Mouse (Mus musculus) kidney, adult 2 months (tissue): ENCODE data around the gene Gm10190. TPM values are rescaled to one million over a fixed set of nuclear protein-coding genes. Genes with fewer than 3 reads are reported as not detected.
"Not testable (repeated sequence)": the region's sequence is repeated elsewhere in the genome, so short reads cannot be mapped to it uniquely, and the experiment has no call there.

Source experiments
- DNase-seq: peaks from one replicate; pipeline ENCODE4 v3.0.0; 2021
- H3K27ac ChIP-seq: fragments of 200-500 bp; 2 replicates; pipeline ENCODE4 v1.5.1; 2012; ENCODE audit warnings: low read depth, low read length, control low read depth, inconsistent platforms; ENCODE audit not compliant: insufficient read depth
- H3K27me3 ChIP-seq: fragments of 200-500 bp; replicated peaks from 2 replicates; pipeline ENCODE4 v1.6.1; 2012; ENCODE audit warnings: mild to moderate bottlenecking, moderate library complexity, low read length, inconsistent platforms; ENCODE audit not compliant: control insufficient read depth, insufficient read depth
- H3K36me3 ChIP-seq: fragments of 200-500 bp; 2 replicates; pipeline ENCODE4 v1.6.1; 2012; ENCODE audit warnings: mild to moderate bottlenecking, moderate library complexity, low read length, inconsistent platforms; ENCODE audit not compliant: control insufficient read depth, insufficient read depth
- H3K4me1 ChIP-seq: fragments of 200-500 bp; 2 replicates; pipeline ENCODE4 v1.6.1; 2011; ENCODE audit warnings: low read length; ENCODE audit not compliant: control insufficient read depth, insufficient read depth
- H3K4me3 ChIP-seq: fragments of 200-500 bp; 2 replicates; pipeline ENCODE4 v1.5.1; 2011; ENCODE audit warnings: mild to moderate bottlenecking, low read depth, low read length, control low read depth; ENCODE audit not compliant: insufficient read depth
- CTCF ChIP-seq: fragments of 200-500 bp; conservative IDR thresholded peaks from 2 replicates; pipeline ENCODE4 v1.5.1; 2011; ENCODE audit warnings: low read depth, mild to moderate bottlenecking, control low read depth, low read length, moderate library complexity, mixed read lengths; ENCODE audit not compliant: insufficient read depth, insufficient read length
- POLR2A ChIP-seq: fragments of 200-500 bp; IDR thresholded peaks from one replicate; pipeline ENCODE4 v1.6.1; 2011; ENCODE audit warnings: low read depth, low read length, control low read depth
- WGBS: fragments of 180-500 bp; shearing (Covaris S2); methylation state at CpG from one replicate; pipeline ENCODE4 v1.1.7; 2018; 5-methylcytosine and 5-hydroxymethylcytosine counted together
- polyA plus RNA-seq: library from polyadenylated mRNA; depleted of rRNA; stranded (reverse); fragments of >200 nt; gene quantifications from 2 replicates; pipeline ENCODE4 v1.2.3, GENCODE M21; 2012

Gm10190 gene
- polyA plus RNA-seq, 1 experiment = not detected

GRCm38 (mm10) chr17:80390024-80390423 lies 16.7 kb upstream of the Gm10190 start:
- H3K36me3 ChIP-seq = no peaks in the 10 kb centered on the region
- H3K27ac ChIP-seq = no peak overlapping the region
- no peak for DNase-seq
- H3K27me3 ChIP-seq = no peaks in the 10 kb centered on the region
- WGBS = 76% methylated on average over 10 of the region's 10 CpGs
- H3K4me3 ChIP-seq = no peak overlapping the region
- no peaks in the 10 kb centered on the region; the same call in 1 of the 2 replicates for H3K4me1 ChIP-seq
- TF ChIP-seq POLR2A (no peak), CTCF (no peak)

GRCm38 (mm10) chr17:80385671-80386070 lies 12.3 kb upstream of the Gm10190 start:
- H3K27ac ChIP-seq = no peak overlapping the region
- H3K36me3 ChIP-seq = no peaks in the 10 kb centered on the region
- H3K4me1 ChIP-seq = no peaks in the 10 kb centered on the region
- WGBS = 69% methylated on average over 1 of the region's 1 CpGs
- no peak for TF ChIP-seq CTCF
- no peak for TF ChIP-seq POLR2A
- H3K4me3 ChIP-seq = no peak overlapping the region
- no peak for DNase-seq
- H3K27me3 ChIP-seq = no peaks in the 10 kb centered on the region

- H3K27ac ChIP-seq, H3K36me3 ChIP-seq, DNase-seq, H3K4me1 ChIP-seq, H3K27me3 ChIP-seq, H3K4me3 ChIP-seq: not testable (repeated sequence)
Measured at GRCm38 (mm10) chr17:80378386-80378785, 5.0 kb upstream of the Gm10190 start.

GRCm38 (mm10) chr17:80373726-80374096 lies 370 bp upstream of the Gm10190 start:
- Histone ChIP-seq H3K36me3 (no peaks in the 10 kb centered on the region), H3K27me3 (no peaks in the 10 kb centered on the region), H3K4me3 (peak overlapping the region; percentile 48), H3K4me1 (peaks cover 4% of the 10 kb centered on the region; the same call in 1 of the 2 replicates), H3K27ac (no peak overlapping the region)
- DNase-seq = no peak
- no peak for TF ChIP-seq CTCF
- no peak for TF ChIP-seq POLR2A
- WGBS = 25% methylated on average over 29 of the region's 29 CpGs

GRCm38 (mm10) chr17:80368606-80369005 lies 4.7 kb downstream of the Gm10190 start:
- no peaks in the 10 kb centered on the region for H3K36me3 ChIP-seq
- TF ChIP-seq CTCF (no peak), POLR2A (no peak)
- WGBS = 83% methylated on average over 9 of the region's 9 CpGs
- H3K27ac ChIP-seq = no peak overlapping the region
- DNase-seq = no peak
- no peaks in the 10 kb centered on the region for H3K4me1 ChIP-seq
- no peak overlapping the region for H3K4me3 ChIP-seq
- H3K27me3 ChIP-seq = no peaks in the 10 kb centered on the region

- Histone ChIP-seq H3K4me1 (no peaks in the 10 kb centered on the region), H3K27me3 (no peaks in the 10 kb centered on the region), H3K27ac (no peak overlapping the region), H3K36me3 (no peaks in the 10 kb centered on the region), H3K4me3 (no peak overlapping the region)
- no peak for TF ChIP-seq POLR2A
- TF ChIP-seq CTCF = no peak
- 89% methylated on average over 5 of the region's 5 CpGs for WGBS
- peak; percentile 36 for DNase-seq
Measured at GRCm38 (mm10) chr17:80367276-80367675, 6.1 kb downstream of the Gm10190 start.

GRCm38 (mm10) chr17:80360245-80360644 lies 13.1 kb downstream of the Gm10190 start:
- 90% methylated on average over 8 of the region's 8 CpGs for WGBS
- DNase-seq = no peak
- Histone ChIP-seq H3K27me3 (no peaks in the 10 kb centered on the region), H3K4me3 (no peak overlapping the region), H3K4me1 (no peaks in the 10 kb centered on the region), H3K27ac (no peak overlapping the region), H3K36me3 (no peaks in the 10 kb centered on the region)
- TF ChIP-seq CTCF (no peak), POLR2A (no peak)

GRCm38 (mm10) chr17:80347234-80347633 lies 26.1 kb downstream of the Gm10190 start:
- Histone ChIP-seq H3K27me3 (no peaks in the 10 kb centered on the region), H3K27ac (no peak overlapping the region)
- WGBS = 63% methylated on average over 6 of the region's 6 CpGs

More at GRCm38 (mm10) chr17:80347234-80347633, 26.1 kb downstream of the Gm10190 start:
- H3K4me3 ChIP-seq = no peak overlapping the region
- H3K4me1 ChIP-seq = 0 out of 2 replicates have a peak, but pooled peaks cover 3% of the 10 kb centered on the region
- TF ChIP-seq POLR2A (no peak), CTCF (no peak)
- no peak for DNase-seq
- no peaks in the 10 kb centered on the region for H3K36me3 ChIP-seq
